Mouse (Mus musculus) heart, postnatal 0 days (tissue): ENCODE data around the gene Slc25a22. TPM values are rescaled to one million over a fixed set of nuclear protein-coding genes. Genes with fewer than 3 reads are reported as not detected.

Source experiments
- ATAC-seq: fragments of 200-750 bp; cut with Nextera tagmentation; 2 replicates; pipeline ENCODE4 v1.8.0; 2017; ENCODE audit warnings: low read depth, moderate number of reproducible peaks, moderate library complexity; ENCODE audit not compliant: insufficient read depth
- DNase-seq: peaks from one replicate; pipeline ENCODE4 v3.0.0-alpha.2; 2016; ENCODE audit warnings: low spot score
- H3K27ac ChIP-seq: fragments of 300-500 bp; sonication (generic); 2 replicates; pipeline ENCODE4 v1.5.1; 2014; ENCODE audit warnings: low read depth, mild to moderate bottlenecking
- H3K27me3 ChIP-seq: fragments of 300-500 bp; sonication (generic); 2 replicates; pipeline ENCODE4 v1.6.1; 2014; ENCODE audit warnings: low read length, mixed read lengths; ENCODE audit not compliant: control insufficient read depth, insufficient read depth
- H3K36me3 ChIP-seq: fragments of 300-500 bp; sonication (generic); replicated peaks from 2 replicates; pipeline ENCODE4 v1.6.1; 2014; ENCODE audit warnings: low read length, mixed read lengths; ENCODE audit not compliant: control insufficient read depth, insufficient read depth
- H3K4me1 ChIP-seq: fragments of 300-500 bp; sonication (generic); 2 replicates; pipeline ENCODE4 v1.6.1; 2014; ENCODE audit warnings: antibody characterized with exemption; ENCODE audit not compliant: control insufficient read depth, insufficient read depth
- H3K4me2 ChIP-seq: fragments of 300-500 bp; sonication (generic); 2 replicates; pipeline ENCODE4 v1.6.1; 2014; ENCODE audit warnings: low read depth, mild to moderate bottlenecking, low read length, moderate library complexity
- H3K4me3 ChIP-seq: fragments of 300-500 bp; sonication (generic); 2 replicates; pipeline ENCODE4 v1.5.1; 2014; ENCODE audit warnings: low read depth, low read length
- H3K9ac ChIP-seq: fragments of 300-500 bp; sonication (generic); replicated peaks from 2 replicates; pipeline ENCODE4 v1.6.1; 2014; ENCODE audit warnings: low read depth, low read length, mixed read lengths
- H3K9me3 ChIP-seq: fragments of 300-500 bp; sonication (generic); replicated peaks from 2 replicates; pipeline ENCODE4 v1.6.1; 2016; ENCODE audit warnings: low read length; ENCODE audit not compliant: control insufficient read depth
- CTCF ChIP-seq: IDR thresholded peaks from 2 replicates; pipeline ENCODE4 v1.5.1; 2016; ENCODE audit warnings: antibody characterized with exemption, control low read depth, low read depth
- EP300 ChIP-seq: IDR thresholded peaks from 2 replicates; pipeline ENCODE4 v1.6.1; 2016; ENCODE audit warnings: antibody characterized with exemption, low read depth
- WGBS: fragments of 180-500 bp; shearing (Covaris S2); extraction: QIAGEN DNeasy Blood & Tissue Kit; methylation state at CpG from one replicate; pipeline ENCODE4 v1.1.7; 2014; 5-methylcytosine and 5-hydroxymethylcytosine counted together
- polyA plus RNA-seq: library from polyadenylated mRNA; unstranded; fragments of >200 nt; fragmentation: Nextera tagmentation; extraction: Ambion mirVana; gene quantifications from 2 replicates; pipeline ENCODE4 v1.2.1, GENCODE M21; 2015
- total RNA-seq: library from RNA; depleted of rRNA; stranded (reverse); fragments of >200 nt; gene quantifications from 2 replicates; pipeline ENCODE4 v1.2.3, GENCODE M21; 2014; ENCODE audit warnings: low replicate concordance

Gene Slc25a22
- total and polyA plus RNA-seq, 2 experiments from 2014 or later: 13.1 to 17.7 TPM

DNA sequence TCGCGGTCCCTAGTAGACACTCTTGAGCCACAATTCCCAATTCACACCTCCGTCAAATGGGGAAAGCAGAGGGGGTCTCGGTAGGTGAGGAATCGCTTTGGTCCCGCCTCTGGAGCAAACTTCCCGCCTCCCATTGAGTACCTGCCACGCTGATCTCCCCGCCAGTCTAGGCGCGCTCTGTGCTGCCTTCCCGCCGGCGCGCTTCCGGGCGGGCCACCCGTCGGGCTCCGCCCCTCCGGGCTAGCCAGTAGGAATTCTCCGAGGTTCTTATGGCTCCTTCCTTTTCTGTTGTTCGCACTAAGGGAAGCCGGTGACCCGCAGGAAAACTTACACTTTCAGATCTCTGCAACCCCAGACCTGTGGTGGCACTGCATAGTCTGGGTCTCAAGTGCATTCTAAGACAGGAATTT lies 6.1 kb upstream of the Slc25a22 start, which contains the start of gene Pidd1:
Gene Pidd1 (minus strand): TSS at position 198 of the 410 bp plus-strand sequence.
- peak within 1 kb of the TSS; percentile 70 for H3K27ac ChIP-seq
- peak within 1 kb of the TSS; percentile 39 for H3K9ac ChIP-seq
- H3K4me2 ChIP-seq: peak within 1 kb of the TSS; percentile 91
- H3K9me3 ChIP-seq: no peaks in the 10 kb centered on the region
- peaks cover 22% of the 10 kb centered on the region for H3K4me1 ChIP-seq
- H3K4me3 ChIP-seq: peak within 1 kb of the TSS; percentile 55
- TF ChIP-seq EP300 (no peak), CTCF (no peak)
- peak; percentile 51 for ATAC-seq
- peaks cover 5% of the 10 kb centered on the region for H3K36me3 ChIP-seq
- 0% methylated on average over 25 of the region's 25 CpGs for WGBS
- peak; percentile 82 for DNase-seq
- no peaks in the 10 kb centered on the region for H3K27me3 ChIP-seq

DNA sequence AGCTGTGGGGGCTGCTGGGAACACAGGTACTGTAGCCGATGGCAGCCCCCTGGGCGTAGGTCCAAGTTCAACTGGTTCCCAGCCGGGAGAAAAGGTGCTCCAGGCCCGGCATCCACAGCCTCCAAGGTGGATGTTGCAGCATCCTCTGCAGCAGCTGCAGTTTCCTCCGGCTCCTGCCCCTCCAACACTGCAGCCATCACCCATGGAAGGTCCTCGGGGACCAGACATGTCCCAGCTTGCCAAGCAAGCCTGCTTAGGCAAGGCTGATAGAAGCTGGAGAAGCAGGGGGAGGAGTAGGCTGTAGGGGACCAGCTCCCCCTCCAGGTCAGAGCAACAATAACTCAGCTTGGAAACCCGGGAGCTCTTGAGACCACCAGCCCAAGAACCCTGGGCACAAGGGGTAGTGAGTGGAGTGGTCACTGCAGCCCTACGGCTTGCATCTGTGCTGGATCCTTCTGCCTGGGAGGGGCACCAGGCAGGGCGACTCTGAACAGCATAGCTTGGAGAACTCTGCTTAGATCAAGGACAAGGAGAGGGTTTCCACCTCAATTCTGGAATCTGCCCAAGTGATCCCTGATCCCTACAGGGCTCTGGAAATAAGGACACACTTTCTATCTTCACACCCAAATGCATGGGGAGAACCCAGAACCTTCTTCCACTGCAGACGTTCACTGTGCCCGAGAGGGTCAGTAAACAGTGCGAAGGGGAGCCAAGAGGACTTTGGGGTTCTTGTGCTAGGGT lies 5.6 kb upstream of the Slc25a22 start:
- Histone ChIP-seq H3K27me3 (no peaks in the 10 kb centered on the region), H3K4me2 (peak overlapping the region; percentile 91), H3K9ac (peak overlapping the region; percentile 39), H3K4me1 (peaks cover 16% of the 10 kb centered on the region), H3K4me3 (peak overlapping the region; percentile 55), H3K27ac (peak overlapping the region; percentile 70), H3K36me3 (no peaks in the 10 kb centered on the region; the same call in 1 of the 2 replicates), H3K9me3 (no peaks in the 10 kb centered on the region)
- WGBS: 15% methylated on average over 12 of the region's 12 CpGs
- TF ChIP-seq EP300 (no peak), CTCF (peak; percentile 30; the same call in 1 of the 2 replicates)
- DNase-seq (peak; percentile 58), ATAC-seq (no peak)

DNA sequence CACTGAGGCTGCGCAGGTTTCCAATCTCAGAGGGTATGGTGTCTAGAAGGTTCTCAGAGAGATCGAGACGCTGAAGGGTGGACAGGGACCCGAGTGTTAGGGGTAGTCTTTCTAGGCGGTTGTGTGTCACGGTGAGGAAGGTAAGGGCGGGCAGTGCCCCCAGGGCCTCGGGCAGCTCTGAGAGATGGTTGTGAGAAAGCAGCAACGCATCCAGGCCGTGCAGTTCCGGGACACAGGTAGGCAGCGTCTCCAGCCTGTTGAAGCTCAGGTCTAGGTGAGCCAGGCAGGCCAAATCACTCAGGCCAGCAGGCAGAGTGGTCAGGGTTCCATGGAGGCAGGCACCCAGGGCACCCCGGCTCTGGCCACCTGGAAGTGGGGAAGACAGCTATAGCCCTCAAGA lies 4.5 kb upstream of the Slc25a22 start:
- Histone ChIP-seq H3K4me1 (peaks cover 14% of the 10 kb centered on the region), H3K27me3 (no peaks in the 10 kb centered on the region), H3K9me3 (no peaks in the 10 kb centered on the region), H3K4me2 (0 out of 2 replicates have a peak overlapping the region, but pooled peaks have one; percentile 91), H3K36me3 (no peaks in the 10 kb centered on the region; the same call in 1 of the 2 replicates), H3K9ac (no peak overlapping the region), H3K27ac (no peak overlapping the region), H3K4me3 (no peak overlapping the region)
- TF ChIP-seq EP300: no peak
- no peak for TF ChIP-seq CTCF
- 91% methylated on average over 13 of the region's 13 CpGs for WGBS
- DNase-seq (no peak), ATAC-seq (no peak)

GRCm38 (mm10) chr7:141441460-141441859 lies 3.8 kb upstream of the Slc25a22 start:
- ATAC-seq (no peak), DNase-seq (no peak)
- Histone ChIP-seq H3K4me2 (no peak overlapping the region), H3K9me3 (no peaks in the 10 kb centered on the region), H3K9ac (no peak overlapping the region), H3K27me3 (no peaks in the 10 kb centered on the region), H3K27ac (no peak overlapping the region), H3K36me3 (no peaks in the 10 kb centered on the region; the same call in 1 of the 2 replicates), H3K4me3 (no peak overlapping the region), H3K4me1 (peaks cover 18% of the 10 kb centered on the region)
- 91% methylated on average over 9 of the region's 9 CpGs for WGBS
- TF ChIP-seq EP300: no peak
- no peak for TF ChIP-seq CTCF

- Histone ChIP-seq H3K36me3 (no peaks in the 10 kb centered on the region; the same call in 1 of the 2 replicates), H3K9ac (no peak overlapping the region), H3K4me2 (no peak overlapping the region), H3K4me1 (peaks cover 22% of the 10 kb centered on the region), H3K4me3 (no peak overlapping the region), H3K27ac (no peak overlapping the region), H3K9me3 (no peaks in the 10 kb centered on the region), H3K27me3 (no peaks in the 10 kb centered on the region)
- WGBS: 18% methylated on average over 6 of the region's 6 CpGs
- TF ChIP-seq EP300 (no peak), CTCF (peak; percentile 80)
- peak; percentile 75 for DNase-seq
- peak; percentile 5; the same call in 1 of the 2 replicates for ATAC-seq
Measured at GRCm38 (mm10) chr7:141440613-141441012, 2.9 kb upstream of the Slc25a22 start.
